Mouse (Mus musculus): ENCODE results near the gene Polr3e. TPM values are rescaled to one million over a fixed set of nuclear protein-coding genes. Genes with fewer than 3 reads are reported as not detected.
"Not testable (repeated sequence)": the region's sequence is repeated elsewhere in the genome, so short reads cannot be mapped to it uniquely, and the experiment has no call there.

Polr3e gene
- polyA plus RNA-seq, 1 experiment from 2014 or later: 45.6 TPM

- no peaks in the 10 kb centered on the region for H3K9me3 ChIP-seq (ENCODE audit: low read length)
- WGBS: 60% methylated on average over 3 of the region's 3 CpGs
- ATAC-seq (ENCODE audit: low FRiP score, low TSS enrichment): no peak
- 0 out of 2 replicates have a peak, but pooled peaks cover 4% of the 10 kb centered on the region for H3K4me1 ChIP-seq (ENCODE audit: insufficient read depth, low read length)
- no peak overlapping the region for H3K4me3 ChIP-seq (ENCODE audit: low read length)
- H3K4me2 ChIP-seq (replicated peaks; ENCODE audit: low read depth, low read length): no peak overlapping the region
- no peak overlapping the region for H3K9ac ChIP-seq (replicated peaks; ENCODE audit: low read length)
- H3K36me3 ChIP-seq (ENCODE audit: insufficient read depth, low read length): peaks cover 11% of the 10 kb centered on the region; the same call in 1 of the 2 replicates
- H3K27ac ChIP-seq (ENCODE audit: low read length): no peak overlapping the region
- H3K27me3 ChIP-seq (ENCODE audit: insufficient read depth, low read length): no peaks in the 10 kb centered on the region
Measured at GRCm38 (mm10) chr7:120902931-120903330, 14.6 kb upstream of the Polr3e start.

DNA sequence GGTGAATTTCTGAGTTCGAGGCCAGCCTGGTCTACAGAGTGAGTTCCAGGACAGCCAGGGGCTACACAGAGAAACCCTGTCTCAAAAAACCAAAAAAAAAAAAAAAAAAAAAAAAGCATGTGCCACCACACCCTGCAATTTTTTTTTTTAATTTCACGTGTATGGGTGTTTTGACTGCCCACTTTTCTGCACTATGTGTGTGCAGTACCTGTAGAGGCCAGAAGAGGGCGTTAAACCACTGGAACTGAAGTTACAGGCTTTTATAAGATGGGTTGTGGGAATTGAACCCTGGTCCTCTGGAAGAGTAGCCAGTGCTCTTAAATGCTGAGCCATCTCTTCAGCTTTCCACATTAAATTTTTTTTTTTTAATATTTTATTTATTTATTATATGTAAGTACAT, 7.4 kb upstream of the Polr3e start:
- H3K4me3 ChIP-seq (ENCODE audit: low read length); H3K36me3 ChIP-seq (ENCODE audit: insufficient read depth, low read length); H3K27ac ChIP-seq (ENCODE audit: low read length); H3K4me2 ChIP-seq (replicated peaks; ENCODE audit: low read depth, low read length); ATAC-seq (ENCODE audit: low FRiP score, low TSS enrichment); H3K9me3 ChIP-seq (ENCODE audit: low read length); H3K4me1 ChIP-seq (ENCODE audit: insufficient read depth, low read length); H3K27me3 ChIP-seq (ENCODE audit: insufficient read depth, low read length); H3K9ac ChIP-seq (replicated peaks; ENCODE audit: low read length): not testable (repeated sequence)
- WGBS: 71% methylated on average over 3 of the region's 3 CpGs

GRCm38 (mm10) chr7:120911268-120911667, 6.3 kb upstream of the Polr3e start:
- not testable (repeated sequence) for ATAC-seq (ENCODE audit: low FRiP score, low TSS enrichment); H3K9ac ChIP-seq (replicated peaks; ENCODE audit: low read length); H3K27ac ChIP-seq (ENCODE audit: low read length); H3K9me3 ChIP-seq (ENCODE audit: low read length); H3K4me1 ChIP-seq (ENCODE audit: insufficient read depth, low read length); H3K27me3 ChIP-seq (ENCODE audit: insufficient read depth, low read length); H3K4me3 ChIP-seq (ENCODE audit: low read length); H3K36me3 ChIP-seq (ENCODE audit: insufficient read depth, low read length); H3K4me2 ChIP-seq (replicated peaks; ENCODE audit: low read depth, low read length)
- WGBS: 86% methylated on average over 5 of the region's 6 CpGs

DNA sequence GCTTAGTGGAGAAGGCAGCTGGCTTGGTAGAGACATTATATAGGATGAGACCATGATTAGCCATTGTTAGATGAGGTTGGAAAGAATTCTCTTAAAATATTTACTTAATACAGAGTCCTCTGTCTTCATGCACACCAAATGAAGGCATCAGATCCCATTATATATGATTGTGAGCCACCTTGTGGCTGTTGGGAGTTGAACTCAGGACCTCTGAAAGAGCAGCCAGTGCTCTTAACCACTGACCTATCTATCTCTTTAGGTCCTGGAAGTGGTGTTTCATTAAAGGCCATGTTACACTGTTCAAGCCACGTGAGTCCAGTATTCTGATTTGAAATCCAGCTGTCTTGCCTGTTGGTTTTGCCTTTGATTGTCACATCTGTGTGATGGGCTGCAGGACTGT, 4.2 kb upstream of the Polr3e start:
- no peak for ATAC-seq (ENCODE audit: low FRiP score, low TSS enrichment)
- H3K36me3 ChIP-seq (ENCODE audit: insufficient read depth, low read length): no peaks in the 10 kb centered on the region
- H3K4me3 ChIP-seq (ENCODE audit: low read length): no peak overlapping the region
- no peak overlapping the region for H3K4me2 ChIP-seq (replicated peaks; ENCODE audit: low read depth, low read length)
- WGBS: 38% methylated on average over 1 of the region's 1 CpGs
- no peak overlapping the region for H3K9ac ChIP-seq (replicated peaks; ENCODE audit: low read length)
- no peaks in the 10 kb centered on the region for H3K27me3 ChIP-seq (ENCODE audit: insufficient read depth, low read length)
- no peaks in the 10 kb centered on the region for H3K9me3 ChIP-seq (ENCODE audit: low read length)
- H3K27ac ChIP-seq (ENCODE audit: low read length): no peak overlapping the region
- peaks cover under 1% of the 10 kb centered on the region; the same call in 1 of the 2 replicates for H3K4me1 ChIP-seq (ENCODE audit: insufficient read depth, low read length)

GRCm38 (mm10) chr7:120916262-120916875, 1.2 kb upstream of the Polr3e start:
- no peak for ATAC-seq (ENCODE audit: low FRiP score, low TSS enrichment)
- Histone ChIP-seq H3K9ac (replicated peaks; ENCODE audit: low read length) (no peak overlapping the region), H3K4me3 (ENCODE audit: low read length) (no peak overlapping the region), H3K9me3 (ENCODE audit: low read length) (no peaks in the 10 kb centered on the region), H3K4me2 (replicated peaks; ENCODE audit: low read depth, low read length) (no peak overlapping the region; the same call in 1 of the 2 replicates), H3K4me1 (ENCODE audit: insufficient read depth, low read length) (peaks cover 13% of the 10 kb centered on the region), H3K27ac (ENCODE audit: low read length) (no peak overlapping the region), H3K27me3 (ENCODE audit: insufficient read depth, low read length) (no peaks in the 10 kb centered on the region), H3K36me3 (ENCODE audit: insufficient read depth, low read length) (no peaks in the 10 kb centered on the region)
- 33% methylated on average over 11 of the region's 11 CpGs for WGBS

DNA sequence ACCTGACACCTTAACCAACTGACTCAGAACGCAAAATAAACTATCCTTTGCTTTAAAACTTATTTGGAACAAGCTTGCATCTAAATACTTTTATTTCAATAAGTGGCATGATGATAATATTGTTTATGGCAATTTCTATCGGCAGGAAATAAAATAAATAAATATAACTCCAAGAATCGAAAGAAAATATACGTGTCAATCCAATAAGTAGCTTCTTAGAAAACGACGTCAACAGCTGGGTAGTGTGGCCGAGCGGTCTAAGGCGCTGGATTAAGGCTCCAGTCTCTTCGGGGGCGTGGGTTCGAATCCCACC, 309 bp upstream of the Polr3e start:
- no peaks in the 10 kb centered on the region for H3K36me3 ChIP-seq (ENCODE audit: insufficient read depth, low read length)
- no peak; the same call in 1 of the 2 replicates for ATAC-seq (ENCODE audit: low FRiP score, low TSS enrichment)
- H3K27ac ChIP-seq (ENCODE audit: low read length): no peak overlapping the region
- H3K9me3 ChIP-seq (ENCODE audit: low read length): no peaks in the 10 kb centered on the region
- H3K4me2 ChIP-seq (replicated peaks; ENCODE audit: low read depth, low read length): peak overlapping the region; percentile 41
- peaks cover 13% of the 10 kb centered on the region for H3K4me1 ChIP-seq (ENCODE audit: insufficient read depth, low read length)
- no peak overlapping the region for H3K9ac ChIP-seq (replicated peaks; ENCODE audit: low read length)
- WGBS: 8% methylated on average over 12 of the region's 12 CpGs
- H3K27me3 ChIP-seq (ENCODE audit: insufficient read depth, low read length): no peaks in the 10 kb centered on the region
- H3K4me3 ChIP-seq (ENCODE audit: low read length): peak overlapping the region; percentile 96

- peak; percentile 37; the same call in 1 of the 2 replicates for ATAC-seq (ENCODE audit: low FRiP score, low TSS enrichment)
- no peaks in the 10 kb centered on the region for H3K9me3 ChIP-seq (ENCODE audit: low read length)
- WGBS: 6% methylated on average over 10 of the region's 10 CpGs
- no peaks in the 10 kb centered on the region for H3K27me3 ChIP-seq (ENCODE audit: insufficient read depth, low read length)
- H3K4me3 ChIP-seq (ENCODE audit: low read length): peak overlapping the region; percentile 96
- peak overlapping the region; percentile 77 for H3K27ac ChIP-seq (ENCODE audit: low read length)
- H3K36me3 ChIP-seq (ENCODE audit: insufficient read depth, low read length): no peaks in the 10 kb centered on the region
- peaks cover 13% of the 10 kb centered on the region for H3K4me1 ChIP-seq (ENCODE audit: insufficient read depth, low read length)
- peak overlapping the region; percentile 75 for H3K4me2 ChIP-seq (replicated peaks; ENCODE audit: low read depth, low read length)
- peak overlapping the region; percentile 75 for H3K9ac ChIP-seq (replicated peaks; ENCODE audit: low read length)
Measured at GRCm38 (mm10) chr7:120918526-120918962, 1.0 kb downstream of the Polr3e start.

GRCm38 (mm10) chr7:120933110-120933509, 15.6 kb downstream of the Polr3e start:
- ATAC-seq (ENCODE audit: low FRiP score, low TSS enrichment): no peak
- peaks cover 79% of the 10 kb centered on the region for H3K36me3 ChIP-seq (ENCODE audit: insufficient read depth, low read length)
- 87% methylated on average over 7 of the region's 7 CpGs for WGBS

GRCm38 (mm10) chr7:120933680-120934195, 16.2 kb downstream of the Polr3e start:
- WGBS: 87% methylated on average over 5 of the region's 5 CpGs
- no peaks in the 10 kb centered on the region for H3K4me1 ChIP-seq (ENCODE audit: insufficient read depth, low read length)
- no peak for ATAC-seq (ENCODE audit: low FRiP score, low TSS enrichment)
- H3K4me3 ChIP-seq (ENCODE audit: low read length): no peak overlapping the region
- H3K4me2 ChIP-seq (replicated peaks; ENCODE audit: low read depth, low read length): no peak overlapping the region
- H3K36me3 ChIP-seq (ENCODE audit: insufficient read depth, low read length): peaks cover 79% of the 10 kb centered on the region
- H3K27ac ChIP-seq (ENCODE audit: low read length): no peak overlapping the region
- no peaks in the 10 kb centered on the region for H3K9me3 ChIP-seq (ENCODE audit: low read length)
- H3K9ac ChIP-seq (replicated peaks; ENCODE audit: low read length): no peak overlapping the region
- H3K27me3 ChIP-seq (ENCODE audit: insufficient read depth, low read length): no peaks in the 10 kb centered on the region

More at GRCm38 (mm10) chr7:120933110-120933509, 15.6 kb downstream of the Polr3e start:
- Histone ChIP-seq H3K9ac (replicated peaks; ENCODE audit: low read length) (no peak overlapping the region), H3K9me3 (ENCODE audit: low read length) (no peaks in the 10 kb centered on the region), H3K27me3 (ENCODE audit: insufficient read depth, low read length) (no peaks in the 10 kb centered on the region), H3K27ac (ENCODE audit: low read length) (no peak overlapping the region), H3K4me1 (ENCODE audit: insufficient read depth, low read length) (no peaks in the 10 kb centered on the region), H3K4me2 (replicated peaks; ENCODE audit: low read depth, low read length) (no peak overlapping the region), H3K4me3 (ENCODE audit: low read length) (no peak overlapping the region)

DNA sequence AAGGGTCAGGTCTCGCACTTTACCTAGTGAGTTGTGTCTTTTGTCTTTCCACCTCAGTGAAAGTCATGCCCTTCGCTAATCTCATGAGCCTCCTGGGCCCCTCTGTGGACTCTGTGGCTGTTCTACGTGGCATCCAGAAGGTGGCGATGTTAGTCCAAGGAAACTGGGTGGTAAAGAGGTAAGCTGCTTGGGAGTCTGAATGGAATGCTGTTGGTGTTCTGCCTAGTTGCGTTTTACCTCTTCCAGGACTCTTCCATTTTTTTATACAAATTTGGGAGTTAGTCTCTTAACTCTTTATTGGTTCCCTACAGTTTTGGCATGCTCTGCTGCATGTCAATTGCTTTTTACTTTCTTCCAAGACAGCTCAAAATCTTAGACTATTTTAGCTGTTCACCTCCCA, 17.2 kb downstream of the Polr3e start:
- ATAC-seq (ENCODE audit: low FRiP score, low TSS enrichment): peak; percentile 62; the same call in 1 of the 2 replicates
- no peak overlapping the region for H3K4me2 ChIP-seq (replicated peaks; ENCODE audit: low read depth, low read length)
- no peaks in the 10 kb centered on the region for H3K4me1 ChIP-seq (ENCODE audit: insufficient read depth, low read length)
- H3K27ac ChIP-seq (ENCODE audit: low read length): no peak overlapping the region
- 26% methylated on average over 5 of the region's 5 CpGs for WGBS
- no peak overlapping the region for H3K9ac ChIP-seq (replicated peaks; ENCODE audit: low read length)
- H3K36me3 ChIP-seq (ENCODE audit: insufficient read depth, low read length): peaks cover 79% of the 10 kb centered on the region
- H3K9me3 ChIP-seq (ENCODE audit: low read length): no peaks in the 10 kb centered on the region
- H3K4me3 ChIP-seq (ENCODE audit: low read length): no peak overlapping the region
- H3K27me3 ChIP-seq (ENCODE audit: insufficient read depth, low read length): no peaks in the 10 kb centered on the region
